Mouse (Mus musculus) liver, embryonic 11.5 days (tissue): ENCODE data around the gene Gemin4. TPM values are rescaled to one million over a fixed set of nuclear protein-coding genes. Genes with fewer than 3 reads are reported as not detected.

ENCODE experiments used
- ATAC-seq: fragments of 200-750 bp; cut with Nextera tagmentation; replicated peaks from 2 replicates; pipeline ENCODE4 v1.8.0; 2017; ENCODE audit warnings: moderate number of reproducible peaks, mild to moderate bottlenecking, moderate TSS enrichment, moderate library complexity; ENCODE audit not compliant: low FRiP score
- DNase-seq: peaks from one replicate; pipeline ENCODE4 v3.0.0-alpha.2; 2017; ENCODE audit warnings: low spot score
- H3K27ac ChIP-seq: fragments of 300-500 bp; sonication (generic); 2 replicates; pipeline ENCODE4 v1.5.1; 2014; ENCODE audit warnings: mild to moderate bottlenecking, low read depth, low read length, control low read depth
- H3K27me3 ChIP-seq: fragments of 300-500 bp; sonication (generic); replicated peaks from 2 replicates; pipeline ENCODE4 v1.6.1; 2014; ENCODE audit warnings: low read length, mixed read lengths; ENCODE audit not compliant: control insufficient read depth, insufficient read depth
- H3K36me3 ChIP-seq: fragments of 300-500 bp; sonication (generic); 2 replicates; pipeline ENCODE4 v1.6.1; 2014; ENCODE audit warnings: mild to moderate bottlenecking, low read length, moderate library complexity, mixed read lengths; ENCODE audit not compliant: control insufficient read depth, insufficient read depth
- H3K4me1 ChIP-seq: fragments of 300-500 bp; sonication (generic); replicated peaks from 2 replicates; pipeline ENCODE4 v1.6.1; 2014; ENCODE audit warnings: low read length, mixed read lengths; ENCODE audit not compliant: control insufficient read depth, insufficient read depth
- H3K4me2 ChIP-seq: fragments of 300-500 bp; sonication (generic); 2 replicates; pipeline ENCODE4 v1.6.1; 2014; ENCODE audit warnings: mild to moderate bottlenecking, control low read depth, moderate library complexity
- H3K4me3 ChIP-seq: fragments of 300-500 bp; sonication (generic); 2 replicates; pipeline ENCODE4 v1.5.1; 2014; ENCODE audit warnings: low read depth, low read length, control low read depth
- H3K9ac ChIP-seq: fragments of 300-500 bp; sonication (generic); 2 replicates; pipeline ENCODE4 v1.6.1; 2014; ENCODE audit warnings: low read depth, low read length, control low read depth
- H3K9me3 ChIP-seq: fragments of 300-500 bp; sonication (generic); 2 replicates; pipeline ENCODE4 v1.6.1; 2016; ENCODE audit warnings: low read length, inconsistent platforms, mixed read lengths; ENCODE audit not compliant: control insufficient read depth
- WGBS: fragments of 180-500 bp; shearing (Covaris S2); extraction: QIAGEN DNeasy Blood & Tissue Kit; methylation state at CpG from one replicate; pipeline ENCODE4 v1.1.7; 2014; 5-methylcytosine and 5-hydroxymethylcytosine counted together
- polyA plus RNA-seq: library from polyadenylated mRNA; unstranded; fragments of >200 nt; fragmentation: Nextera tagmentation; extraction: Ambion mirVana; gene quantifications from 2 replicates; pipeline ENCODE4 v1.2.1, GENCODE M21; 2014

Gene Gemin4
- polyA plus RNA-seq, 1 experiment from 2014 or later = 50.2 TPM

DNA sequence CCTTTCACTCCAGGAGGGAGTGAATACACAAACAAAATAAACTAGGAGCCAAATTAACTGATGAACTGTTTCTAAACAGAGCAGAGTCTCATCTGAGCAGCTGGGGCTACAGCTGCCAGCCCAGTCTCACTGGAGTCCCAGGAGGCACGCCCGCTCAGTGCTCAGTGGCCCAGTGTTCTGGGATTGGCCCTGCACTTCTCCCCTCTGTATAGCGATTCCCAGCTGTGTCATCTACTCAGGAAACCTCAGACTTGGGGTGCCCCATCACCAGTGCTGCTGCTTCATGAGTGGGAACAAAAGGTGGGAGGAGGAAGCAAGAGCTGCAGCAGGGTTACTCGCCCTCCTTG is 36.4 kb upstream of the Gemin4 start:
- H3K27me3 ChIP-seq = no peaks in the 10 kb centered on the region
- H3K9ac ChIP-seq = no peak overlapping the region
- 89% methylated on average over 4 of the region's 4 CpGs for WGBS
- H3K27ac ChIP-seq = no peak overlapping the region
- H3K9me3 ChIP-seq = no peaks in the 10 kb centered on the region
- ATAC-seq = no peak
- peaks cover 16% of the 10 kb centered on the region for H3K36me3 ChIP-seq
- no peak overlapping the region for H3K4me2 ChIP-seq
- H3K4me1 ChIP-seq = no peaks in the 10 kb centered on the region
- no peak overlapping the region for H3K4me3 ChIP-seq
- no peak for DNase-seq

DNA sequence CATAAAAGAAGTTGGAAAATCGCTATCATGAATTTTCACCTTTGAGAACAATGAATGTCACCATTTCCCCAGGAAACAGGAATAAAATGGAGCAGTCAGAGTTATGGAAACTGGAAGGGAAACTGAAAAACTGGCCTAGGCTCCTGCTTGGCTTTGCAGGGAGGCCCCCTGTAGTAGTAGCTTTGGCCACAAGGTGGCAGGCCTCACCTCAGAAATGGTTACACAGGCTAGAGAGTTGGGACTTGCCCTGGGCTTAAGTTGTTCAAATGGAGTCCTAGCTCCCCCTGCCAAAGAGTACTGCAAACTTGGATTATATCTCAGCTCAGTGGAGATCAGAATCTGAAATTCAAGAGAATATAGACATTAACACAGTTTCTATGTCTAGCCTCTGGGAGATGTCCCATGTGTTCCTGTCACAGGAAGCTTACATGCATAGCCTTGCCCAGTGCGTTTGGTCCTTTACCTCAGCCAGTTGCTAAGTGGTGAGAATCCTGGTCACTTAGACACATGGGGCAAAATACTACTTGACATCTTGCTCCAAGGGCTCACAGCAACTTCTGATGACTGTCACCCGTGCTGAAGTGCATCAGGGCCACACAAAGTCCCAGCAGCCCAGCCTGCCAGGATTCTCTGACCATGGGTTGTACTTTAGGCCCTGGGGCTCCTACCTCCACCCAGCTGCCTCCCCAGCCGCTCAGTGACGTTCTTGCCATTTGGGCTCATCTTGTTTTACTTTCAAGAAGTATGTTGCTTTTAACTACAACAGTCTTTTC is 35.9 kb upstream of the Gemin4 start:
- Histone ChIP-seq H3K36me3 (peaks cover 16% of the 10 kb centered on the region), H3K4me3 (no peak overlapping the region), H3K9me3 (no peaks in the 10 kb centered on the region), H3K9ac (no peak overlapping the region), H3K4me2 (no peak overlapping the region), H3K27me3 (no peaks in the 10 kb centered on the region), H3K27ac (no peak overlapping the region), H3K4me1 (no peaks in the 10 kb centered on the region)
- peak; percentile 80 for DNase-seq
- 58% methylated on average over 5 of the region's 5 CpGs for WGBS
- ATAC-seq = peak; percentile 80

DNA sequence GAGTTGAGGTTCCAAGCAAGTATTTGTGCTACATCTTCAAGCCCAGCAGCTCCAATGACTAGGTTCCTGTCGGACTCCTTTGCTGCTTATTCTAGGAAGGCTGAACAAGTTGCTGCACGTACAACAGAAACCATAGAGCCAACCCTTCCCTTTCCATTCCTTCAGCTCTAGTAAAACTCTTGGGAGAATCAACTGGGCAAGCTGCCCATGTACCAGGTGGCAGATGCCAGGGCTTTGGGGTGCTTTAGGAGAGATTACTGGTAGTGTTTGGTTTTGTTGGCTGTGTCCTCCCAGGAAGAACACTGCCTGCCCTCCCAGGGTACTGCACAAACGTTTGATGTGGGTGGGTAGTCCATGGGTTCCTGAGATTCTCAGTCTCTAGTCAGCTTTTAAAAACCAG is 34.6 kb upstream of the Gemin4 start:
- H3K27me3 ChIP-seq = no peaks in the 10 kb centered on the region
- no peaks in the 10 kb centered on the region for H3K4me1 ChIP-seq
- peaks cover 16% of the 10 kb centered on the region for H3K36me3 ChIP-seq
- no peak overlapping the region for H3K27ac ChIP-seq
- ATAC-seq (no peak), DNase-seq (no peak)
- H3K9me3 ChIP-seq = no peaks in the 10 kb centered on the region
- 50% methylated on average over 3 of the region's 3 CpGs for WGBS
- no peak overlapping the region for H3K9ac ChIP-seq
- H3K4me2 ChIP-seq = no peak overlapping the region
- no peak overlapping the region for H3K4me3 ChIP-seq

DNA sequence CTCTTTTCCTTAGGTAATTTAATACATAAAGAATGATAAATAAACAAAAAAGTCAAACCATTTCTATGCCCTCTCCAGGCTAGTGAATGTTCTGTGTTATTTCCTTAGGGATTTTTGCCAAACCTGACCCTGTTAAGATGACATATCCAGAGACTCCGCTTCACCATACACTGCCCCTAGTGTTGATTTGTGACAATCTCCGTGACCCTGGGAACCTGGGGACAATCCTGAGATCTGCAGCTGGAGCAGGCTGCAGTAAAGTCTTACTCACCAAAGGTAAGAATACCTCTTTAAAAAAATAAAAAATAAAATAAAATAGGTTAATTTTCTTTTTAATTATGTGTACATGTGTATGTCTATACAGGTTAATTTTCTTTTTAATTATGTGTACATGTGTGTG is 29.8 kb upstream of the Gemin4 start:
- Histone ChIP-seq H3K4me3 (no peak overlapping the region), H3K27me3 (no peaks in the 10 kb centered on the region), H3K4me1 (peaks cover 8% of the 10 kb centered on the region), H3K9ac (no peak overlapping the region), H3K4me2 (no peak overlapping the region), H3K9me3 (no peaks in the 10 kb centered on the region), H3K27ac (no peak overlapping the region), H3K36me3 (peaks cover 16% of the 10 kb centered on the region)
- 70% methylated on average over 2 of the region's 2 CpGs for WGBS
- DNase-seq (no peak), ATAC-seq (no peak)

DNA sequence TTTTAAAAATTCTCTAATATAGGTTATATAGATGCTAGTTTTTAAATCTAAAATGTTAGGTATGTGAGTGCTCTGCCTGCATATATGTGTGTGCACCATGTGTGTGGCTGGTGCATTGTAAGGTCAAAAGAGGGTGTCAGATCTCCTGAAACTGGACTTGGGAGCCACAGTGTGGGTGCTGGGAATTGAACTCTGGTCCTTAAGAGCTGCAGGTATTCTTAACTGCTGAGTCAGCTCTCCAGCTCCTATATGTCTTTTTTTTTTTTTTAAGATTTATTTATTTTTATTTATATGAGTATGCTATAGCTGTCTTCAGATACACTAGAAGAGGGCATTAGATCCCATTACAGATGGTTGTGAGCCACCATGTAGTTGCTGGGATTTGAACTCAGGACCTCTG is 29.0 kb upstream of the Gemin4 start:
- Histone ChIP-seq H3K9ac (no peak overlapping the region), H3K4me2 (no peak overlapping the region), H3K27me3 (no peaks in the 10 kb centered on the region), H3K4me1 (peaks cover 8% of the 10 kb centered on the region), H3K36me3 (peaks cover 16% of the 10 kb centered on the region), H3K9me3 (no peaks in the 10 kb centered on the region), H3K4me3 (no peak overlapping the region), H3K27ac (no peak overlapping the region)
- ATAC-seq (no peak), DNase-seq (no peak)

DNA sequence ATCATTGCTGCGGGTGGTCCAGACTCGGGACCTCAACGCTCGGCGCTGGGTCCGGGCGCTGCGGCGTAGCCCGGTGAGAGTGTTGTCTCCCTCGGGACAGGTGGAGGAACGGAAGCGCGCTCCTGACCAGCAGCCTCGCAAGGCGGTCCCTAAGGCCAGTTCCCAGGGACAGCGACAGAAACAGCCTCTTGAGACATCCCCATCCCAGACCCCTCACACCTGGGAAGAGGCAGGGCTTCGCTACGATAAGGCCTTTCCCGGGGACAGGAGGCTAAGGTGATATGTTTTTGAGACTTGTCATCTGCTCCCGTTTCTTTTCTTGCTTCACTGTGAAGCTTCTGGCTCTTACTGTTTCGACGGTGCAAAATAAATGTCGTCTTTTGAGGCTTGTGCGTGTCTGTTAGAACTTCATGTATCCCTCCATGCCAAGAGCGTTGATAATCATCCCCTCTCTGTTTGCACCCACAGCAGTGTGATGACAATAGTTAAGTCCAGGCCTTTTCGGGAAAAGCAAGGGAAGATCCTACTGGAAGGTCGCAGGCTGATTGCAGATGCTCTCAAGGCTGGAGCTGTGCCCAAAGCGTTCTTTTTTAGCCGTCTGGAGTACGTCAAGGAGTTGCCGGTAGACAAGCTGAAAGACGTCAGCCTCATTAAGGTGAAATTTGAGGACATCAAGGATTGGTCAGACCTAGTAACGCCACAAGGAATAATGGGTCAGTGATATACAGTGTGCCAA is 26.5 kb upstream of the Gemin4 start:
- Histone ChIP-seq H3K4me2 (peak overlapping the region; percentile 95), H3K36me3 (peaks cover 5% of the 10 kb centered on the region; the same call in 1 of the 2 replicates), H3K9me3 (no peaks in the 10 kb centered on the region), H3K9ac (peak overlapping the region; percentile 81), H3K27me3 (no peaks in the 10 kb centered on the region), H3K4me3 (peak overlapping the region; percentile 86), H3K4me1 (peaks cover 8% of the 10 kb centered on the region), H3K27ac (0 out of 2 replicates have a peak overlapping the region, but pooled peaks have one; percentile 35)
- ATAC-seq (peak; percentile 53; the same call in 1 of the 2 replicates), DNase-seq (no peak)
- WGBS = 2% methylated on average over 34 of the region's 34 CpGs

DNA sequence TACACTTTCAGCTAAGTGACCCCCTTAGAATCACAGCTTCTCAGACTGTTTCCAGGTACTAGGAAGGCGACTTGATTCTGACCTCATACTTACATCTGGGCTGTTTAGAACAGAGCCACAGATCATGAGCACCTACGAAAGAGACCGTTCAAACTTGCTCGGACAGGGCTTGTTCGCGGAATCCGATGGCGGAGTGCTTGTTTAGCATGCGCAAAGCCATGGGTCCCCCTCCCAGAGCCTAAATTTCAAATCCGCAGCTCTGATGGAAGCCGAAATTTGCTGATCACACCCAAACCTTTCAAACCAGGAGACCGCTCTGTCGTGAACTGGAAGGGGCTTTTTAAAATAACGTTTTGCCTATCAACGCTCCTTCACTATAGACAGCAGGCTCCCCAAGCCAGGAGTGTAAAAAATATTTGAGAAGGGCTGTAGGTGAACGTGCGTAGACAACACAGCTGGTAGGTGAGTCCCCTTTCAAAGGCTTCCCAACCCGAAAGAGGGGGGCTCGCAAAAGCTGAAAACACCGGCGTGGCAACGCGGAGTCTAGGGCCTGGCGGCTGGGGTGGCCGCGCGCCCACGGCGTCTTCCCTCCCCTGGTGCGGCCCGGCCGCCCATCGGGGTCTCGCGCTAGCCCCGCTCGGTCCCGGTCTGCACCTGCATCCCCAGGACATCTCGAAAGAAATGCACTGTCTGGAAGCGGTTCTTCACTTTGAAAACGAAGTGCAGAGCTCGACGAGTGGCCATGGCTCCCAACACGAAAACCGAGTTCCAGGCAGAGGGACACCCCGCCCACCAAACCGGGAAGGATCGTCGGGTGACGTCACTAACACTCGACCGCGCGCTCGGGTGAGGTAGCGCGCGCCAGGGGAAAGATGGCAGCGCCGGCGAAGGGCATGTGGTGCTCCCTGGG is 25.7 kb upstream of the Gemin4 start, which contains the start of the genes Mrm3 and Glod4:
TSS of gene Mrm3 (plus strand) at position 815 of the 910 bp plus-strand sequence.
TSS of gene Glod4 (minus strand) at position 825 of the 910 bp plus-strand sequence.
- Histone ChIP-seq H3K27ac (peak within 1 kb of the TSS; percentile 40; the same call in 1 of the 2 replicates), H3K9me3 (no peaks in the 10 kb centered on the region), H3K36me3 (peaks cover 8% of the 10 kb centered on the region; the same call in 1 of the 2 replicates), H3K4me3 (peak within 1 kb of the TSS; percentile 86), H3K4me1 (peaks cover 8% of the 10 kb centered on the region), H3K27me3 (no peaks in the 10 kb centered on the region), H3K4me2 (peak within 1 kb of the TSS; percentile 95), H3K9ac (peak within 1 kb of the TSS; percentile 81)
- under 1% methylated on average over 61 of the region's 61 CpGs for WGBS
- ATAC-seq = peak; percentile 85
- peak; percentile 96 for DNase-seq

DNA sequence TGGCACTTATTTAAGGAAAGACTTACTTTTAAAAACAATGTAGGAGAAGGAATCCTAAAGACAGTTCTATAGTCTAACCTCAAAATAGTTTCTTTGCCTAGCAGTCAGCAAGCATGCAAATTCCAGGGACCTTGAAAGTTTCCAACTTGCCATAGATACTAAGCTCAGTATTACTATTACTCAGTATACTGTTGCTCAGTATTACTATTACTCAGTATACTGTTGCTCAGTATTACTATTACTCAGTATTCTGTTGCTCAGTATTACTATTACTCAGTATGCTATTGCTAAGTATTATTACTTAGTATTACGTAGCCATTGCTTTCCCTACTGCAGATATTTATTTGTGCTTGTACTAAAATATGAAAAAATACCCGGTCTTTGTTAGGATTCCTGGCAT is 22.3 kb upstream of the Gemin4 start:
- H3K9me3 ChIP-seq = no peaks in the 10 kb centered on the region
- no peak overlapping the region for H3K4me2 ChIP-seq
- peaks cover 8% of the 10 kb centered on the region for H3K4me1 ChIP-seq
- H3K9ac ChIP-seq = no peak overlapping the region
- WGBS = 92% methylated on average over 2 of the region's 2 CpGs
- H3K27ac ChIP-seq = no peak overlapping the region
- ATAC-seq (no peak), DNase-seq (no peak)
- no peak overlapping the region for H3K4me3 ChIP-seq
- no peaks in the 10 kb centered on the region for H3K27me3 ChIP-seq
- peaks cover 10% of the 10 kb centered on the region; the same call in 1 of the 2 replicates for H3K36me3 ChIP-seq
